Mouse (Mus musculus): Measurements from ENCODE around the gene Ntng1. TPM values are rescaled to one million over a fixed set of nuclear protein-coding genes. Genes with fewer than 3 reads are reported as not detected.

Ntng1 gene
- total and polyA plus RNA-seq, 2 experiments, result not detected

- no peaks in the 10 kb centered on the region for H3K79me2 ChIP-seq (ENCODE audit: control insufficient read depth, insufficient read depth, low read length)
- no peaks in the 10 kb centered on the region for H3K36me3 ChIP-seq (ENCODE audit: control insufficient read depth, insufficient read depth, low read length)
- H3K27ac ChIP-seq (replicated peaks; ENCODE audit: insufficient read depth, low read depth, low read length), result no peak overlapping the region
- H3K4me1 ChIP-seq (ENCODE audit: control insufficient read depth, insufficient read depth, low read length), result no peaks in the 10 kb centered on the region
- no peak overlapping the region for H3K4me3 ChIP-seq (ENCODE audit: insufficient read depth, low read depth, low read length)
- no peak overlapping the region for H3K9ac ChIP-seq (ENCODE audit: low read depth, low read length)
- TF ChIP-seq CTCF (IDR thresholded peaks at IDR 0.05; ENCODE audit: low read depth, low read length), result no peak
- no peak for TF ChIP-seq POLR2A (IDR thresholded peaks at IDR 0.05; ENCODE audit: extremely low read depth, insufficient read depth, low read length)
- H3K27me3 ChIP-seq (ENCODE audit: control insufficient read depth, insufficient read depth, low read length), result no peaks in the 10 kb centered on the region
- DNase-seq (ENCODE audit: extremely low read depth, low read depth, low spot score), result peak; percentile 2
- 55% methylated on average over 10 of the region's 10 CpGs for WGBS
These were observed 411.3 kb downstream of the Ntng1 start for GRCm38 (mm10) chr3:109732327-109733182.

- WGBS, result 80% methylated on average over 5 of the region's 5 CpGs
- TF ChIP-seq POLR2A (IDR thresholded peaks at IDR 0.05; ENCODE audit: extremely low read depth, insufficient read depth, low read length), result no peak
- TF ChIP-seq CTCF (IDR thresholded peaks at IDR 0.05; ENCODE audit: low read depth, low read length), result no peak
- H3K27me3 ChIP-seq (ENCODE audit: control insufficient read depth, insufficient read depth, low read length), result no peaks in the 10 kb centered on the region
- no peak overlapping the region for H3K27ac ChIP-seq (replicated peaks; ENCODE audit: insufficient read depth, low read depth, low read length)
- H3K9ac ChIP-seq (ENCODE audit: low read depth, low read length), result no peak overlapping the region
- no peak for DNase-seq (ENCODE audit: extremely low read depth, low read depth, low spot score)
- H3K4me3 ChIP-seq (ENCODE audit: insufficient read depth, low read depth, low read length), result no peak overlapping the region
- H3K4me1 ChIP-seq (ENCODE audit: control insufficient read depth, insufficient read depth, low read length), result no peaks in the 10 kb centered on the region
- H3K36me3 ChIP-seq (ENCODE audit: control insufficient read depth, insufficient read depth, low read length), result no peaks in the 10 kb centered on the region
- no peaks in the 10 kb centered on the region for H3K79me2 ChIP-seq (ENCODE audit: control insufficient read depth, insufficient read depth, low read length)
These were observed 412.1 kb downstream of the Ntng1 start for GRCm38 (mm10) chr3:109731592-109732230.

Other genes starting within 250 kb of the Ntng1 start
- 3.9 and 4.3 TPM in 2 replicates for gene Prmt6, start 107.0 kb upstream of the Ntng1 start, total RNA-seq (2014; rRNA removed)
- gene Prmt6, start 107.0 kb upstream of the Ntng1 start, polyA plus RNA-seq (2012; rRNA removed), result 4.4 and 4.5 TPM in 2 replicates